In the genomic region with DNA sequence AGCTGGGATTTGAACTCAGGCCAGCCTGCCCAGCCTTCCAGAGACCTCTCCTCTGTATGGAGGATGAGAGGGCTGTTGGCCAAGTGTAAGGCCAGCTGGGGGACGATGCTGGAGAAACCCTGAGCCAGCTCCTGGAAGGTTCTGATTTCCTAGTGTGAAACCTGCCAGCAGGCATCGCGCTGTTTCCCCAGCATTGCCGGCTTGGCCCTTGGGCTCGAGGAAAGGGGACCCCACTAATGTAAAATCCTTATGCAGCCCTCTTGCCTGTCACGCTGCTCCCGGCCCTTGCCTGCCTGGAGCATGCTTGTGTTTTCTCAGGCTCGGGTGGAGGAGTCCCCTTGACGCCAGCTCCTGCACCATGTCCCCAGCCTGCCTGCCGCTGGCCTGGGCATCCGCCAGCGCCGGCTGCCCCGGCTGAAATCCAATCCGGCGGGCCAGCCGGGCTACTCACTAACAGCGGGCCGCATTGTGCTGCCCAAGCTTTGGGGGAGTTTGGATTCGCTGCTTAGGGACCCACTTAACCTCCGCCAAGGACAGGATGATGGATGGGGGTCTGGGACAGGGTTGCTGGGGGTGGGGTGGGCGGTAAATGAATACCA, we compare ENCODE assay signal across 8 mouse cellular contexts. TPM values are rescaled to one million over a fixed set of nuclear protein-coding genes. Genes with fewer than 3 reads are reported as not detected.
A peak's percentile ranks its signal among the peaks of the same experiment; 100 is the strongest.
DNase-seq lines count a peak whose midpoint lies in the region; ATAC-seq and TF ChIP-seq lines count a peak whose summit lies in the region.

No protein-coding gene starts in this region.

- H3K27ac ChIP-seq in forebrain, embryonic 16.5 days (ENCODE audit: low read length): 0 out of 2 replicates have a peak overlapping the region, but pooled peaks have one; percentile 10
- peak overlapping the region; percentile 41 for H3K27ac ChIP-seq in hindbrain, postnatal 0 days

- H3K9me3 ChIP-seq in E14TG2a.4 (ENCODE audit: low read length): no peaks in the 10 kb centered on the region
- no peaks in the 10 kb centered on the region for H3K9me3 ChIP-seq in forebrain, embryonic 16.5 days (ENCODE audit: control insufficient read depth, low read length)
- H3K9me3 ChIP-seq in hindbrain, postnatal 0 days (ENCODE audit: low read length): no peaks in the 10 kb centered on the region

- peaks cover 30% of the 10 kb centered on the region for H3K27me3 ChIP-seq in E14TG2a.4 (ENCODE audit: insufficient read depth, low read length)
- H3K27me3 ChIP-seq in forebrain, embryonic 16.5 days (replicated peaks; ENCODE audit: control insufficient read depth, insufficient read depth, low read length): no peaks in the 10 kb centered on the region
- H3K27me3 ChIP-seq in hindbrain, postnatal 0 days (ENCODE audit: insufficient read depth, low read length): no peaks in the 10 kb centered on the region

- H3K4me2 ChIP-seq in forebrain, embryonic 16.5 days (ENCODE audit: low read length): no peak overlapping the region
- no peak overlapping the region for H3K4me2 ChIP-seq in hindbrain, postnatal 0 days (ENCODE audit: low read depth, low read length)

- 39% methylated on average over 22 of the region's 22 CpGs for WGBS in forebrain, embryonic 16.5 days
- 24% methylated on average over 22 of the region's 22 CpGs for WGBS in hindbrain, postnatal 0 days

- H3K9ac ChIP-seq in forebrain, embryonic 16.5 days (replicated peaks; ENCODE audit: low read depth, low read length): no peak overlapping the region
- no peak overlapping the region for H3K9ac ChIP-seq in hindbrain, postnatal 0 days (replicated peaks; ENCODE audit: low read length)

- H3K36me3 ChIP-seq in E14TG2a.4 (ENCODE audit: insufficient read depth, low read length): no peaks in the 10 kb centered on the region
- H3K36me3 ChIP-seq in forebrain, embryonic 16.5 days (ENCODE audit: control insufficient read depth, insufficient read depth): no peaks in the 10 kb centered on the region
- no peaks in the 10 kb centered on the region for H3K36me3 ChIP-seq in hindbrain, postnatal 0 days (ENCODE audit: insufficient read depth, low read length)

- DNase-seq in adrenal gland, postnatal 14 days: peak; percentile 49
- no peak for DNase-seq in adrenal gland, adult 8-10 months
- peak; percentile 80 for DNase-seq in hindbrain, postnatal 0 days (ENCODE audit: low spot score)
- DNase-seq in lung, postnatal 25 days (ENCODE audit: low spot score): peak; percentile 10
- no peak for DNase-seq in MN1 (ENCODE audit: low spot score)

- ATAC-seq in forebrain, embryonic 16.5 days: peak; percentile 36; the same call in 1 of the 2 replicates
- ATAC-seq in hindbrain, postnatal 0 days: peak; percentile 69
- ATAC-seq in frontal cortex, adult (ENCODE audit: low TSS enrichment): no peak

- H3K4me3 ChIP-seq in E14TG2a.4 (replicated peaks; ENCODE audit: low read length): peak overlapping the region; percentile 61
- H3K4me3 ChIP-seq in forebrain, embryonic 16.5 days (replicated peaks; ENCODE audit: low read length): no peak overlapping the region
- no peak overlapping the region for H3K4me3 ChIP-seq in hindbrain, postnatal 0 days (ENCODE audit: low read length)

- TF ChIP-seq CTCF in E14TG2a.4 (conservative IDR thresholded peaks at IDR 0.05; ENCODE audit: low read length): no peak
- TF ChIP-seq CTCF in hindbrain, postnatal 0 days (IDR thresholded peaks at IDR 0.05; ENCODE audit: low read depth): no peak

- H3K4me1 ChIP-seq in E14TG2a.4 (replicated peaks; ENCODE audit: low read depth, low read length): peaks cover 65% of the 10 kb centered on the region
- peaks cover 42% of the 10 kb centered on the region for H3K4me1 ChIP-seq in forebrain, embryonic 16.5 days (replicated peaks; ENCODE audit: control insufficient read depth, insufficient read depth, low read length)
- H3K4me1 ChIP-seq in hindbrain, postnatal 0 days (ENCODE audit: insufficient read depth, low read length): peaks cover 28% of the 10 kb centered on the region

RNA-seq across cellular contexts. Expression of a gene that starts 52.1 kb away (rescaled TPM):
- total RNA-seq in adrenal gland, postnatal 14 days (2021): 10.3 and 11.3 TPM in 2 replicates
- 10 to 100 TPM; 20.6 to 36.8 (median 29.4) TPM for total RNA-seq in adrenal gland, adult 8-10 months (2022)
- polyA plus RNA-seq in forebrain, embryonic 16.5 days (2015; fragmentation: Nextera tagmentation; extraction: Ambion mirVana): 12.3 and 13.1 TPM in 2 replicates
- 136 and 150 TPM in 2 replicates for total RNA-seq in hindbrain, postnatal 0 days (2014; rRNA removed)
- 12.6 and 13.0 TPM in 2 replicates for polyA plus RNA-seq in hindbrain, postnatal 0 days (2015; fragmentation: Nextera tagmentation; extraction: Ambion mirVana)

Comparison
In these comparisons a context has a peak if more than half of its experiments do, and no peak if none do; other contexts are left out.
1. DNase-seq: peak in adrenal gland, postnatal 14 days (single experiment), hindbrain, postnatal 0 days (single experiment) and lung, postnatal 25 days (single experiment); none in adrenal gland, adult 8-10 months (single experiment) and MN1 (single experiment).